Mouse (Mus musculus): Measurements from ENCODE around the gene Ifnlr1. TPM values are rescaled to one million over a fixed set of nuclear protein-coding genes. Genes with fewer than 3 reads are reported as not detected.
A peak's percentile ranks its signal among the peaks of the same experiment; 100 is the strongest.
"Not testable (repeated sequence)": the region's sequence is repeated elsewhere in the genome, so short reads cannot be mapped to it uniquely, and the experiment has no call there.

The Ifnlr1 gene
- 0.32 and 0.46 TPM in 2 replicates for polyA plus RNA-seq (2014; fragmentation: Nextera tagmentation; extraction: Ambion mirVana)

DNA sequence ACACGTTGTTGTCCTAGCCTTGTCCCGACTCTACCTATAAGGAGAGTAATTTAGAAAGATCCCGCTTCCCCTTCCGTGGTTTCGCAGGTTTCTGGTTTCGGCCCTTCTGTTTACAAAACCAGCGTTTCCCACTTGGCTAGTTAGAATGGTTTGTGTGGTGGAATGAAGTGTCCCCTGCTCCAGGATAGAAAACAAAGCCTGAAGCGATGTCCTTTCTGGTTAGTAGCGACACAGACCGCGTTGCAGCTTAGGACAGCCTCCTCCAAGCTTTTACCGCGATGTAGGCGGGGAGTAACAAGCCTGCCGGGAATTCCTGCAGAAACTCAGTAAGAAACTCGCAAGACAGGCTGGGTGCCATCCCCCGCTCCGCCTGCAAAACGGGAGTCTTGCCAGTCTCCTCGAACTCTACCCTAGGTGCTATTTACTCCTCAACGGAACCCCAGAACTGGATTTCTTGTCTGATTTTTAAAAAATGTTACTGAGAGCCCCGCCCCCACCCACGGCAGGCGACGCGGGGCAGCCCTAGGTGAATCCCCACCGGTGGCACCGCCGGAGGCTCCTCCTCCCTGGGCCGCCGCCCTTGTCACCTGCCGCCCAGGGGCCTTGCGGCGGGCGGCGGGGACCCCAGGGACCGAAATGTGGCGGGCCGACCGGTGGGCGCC is at the start of gene Ifnlr1:
Gene Ifnlr1 (plus strand): TSS at position 382 of the 662 bp plus-strand sequence.
- Histone ChIP-seq H3K27ac (ENCODE audit: low read depth, low read length) (no peak within 1 kb of the TSS), H3K36me3 (ENCODE audit: control insufficient read depth, insufficient read depth, low read length) (no peaks in the 10 kb centered on the region), H3K9me3 (ENCODE audit: control insufficient read depth, low read length) (no peaks in the 10 kb centered on the region), H3K4me3 (ENCODE audit: low read depth, low read length) (peak within 1 kb of the TSS; percentile 38), H3K27me3 (ENCODE audit: control insufficient read depth, insufficient read depth, low read length) (peaks cover 25% of the 10 kb centered on the region), H3K9ac (replicated peaks; ENCODE audit: low read depth, low read length) (peak within 1 kb of the TSS; percentile 50), H3K4me1 (ENCODE audit: control insufficient read depth, insufficient read depth, low read length) (peaks cover 7% of the 10 kb centered on the region; the same call in 1 of the 2 replicates), H3K4me2 (ENCODE audit: low read depth, low read length) (peak within 1 kb of the TSS; percentile 91)
- no peak for ATAC-seq (ENCODE audit: low read depth)
- 1% methylated on average over 41 of the region's 41 CpGs for WGBS

DNA sequence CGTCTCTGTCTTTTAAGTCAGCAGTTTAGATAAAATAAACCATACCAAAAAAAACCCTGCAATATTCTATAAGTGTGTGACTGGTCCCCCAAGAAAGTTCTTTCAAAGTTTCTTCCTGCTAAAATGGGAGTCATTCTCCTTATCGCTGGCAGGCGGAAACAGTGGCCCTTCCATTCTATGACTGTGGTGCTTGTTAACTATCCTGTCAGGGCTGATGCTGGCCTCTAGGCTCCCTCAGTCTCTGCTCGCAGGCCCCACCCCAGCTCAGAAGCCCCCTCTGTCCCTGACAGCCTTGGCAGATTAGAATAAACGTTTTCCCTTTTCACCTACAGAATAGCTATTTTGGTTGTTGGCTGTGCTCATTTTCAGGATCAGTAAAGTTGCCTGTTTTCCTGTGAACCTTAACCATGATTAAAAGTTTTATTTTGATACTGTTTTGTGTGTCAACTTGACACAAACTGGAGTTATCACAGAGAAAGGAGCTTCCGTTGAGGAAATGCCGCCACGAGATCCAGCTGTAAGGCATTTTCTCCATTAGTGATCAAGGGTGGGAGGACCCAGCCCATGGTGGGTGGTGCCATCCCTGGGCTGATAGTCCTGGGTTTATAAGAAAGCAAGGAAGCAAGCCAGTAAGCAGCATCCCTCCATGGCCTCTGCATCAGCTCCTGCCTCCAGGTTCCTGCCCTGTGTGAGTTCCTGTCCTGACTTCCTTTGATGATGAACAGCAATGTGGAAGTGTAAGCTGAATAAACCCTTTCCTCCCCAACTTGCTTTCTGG is 44.6 kb upstream of the Ifnlr1 start:
- H3K4me1 ChIP-seq (ENCODE audit: control insufficient read depth, insufficient read depth, low read length); H3K4me2 ChIP-seq (ENCODE audit: low read depth, low read length); H3K27ac ChIP-seq (ENCODE audit: low read depth, low read length); H3K27me3 ChIP-seq (ENCODE audit: control insufficient read depth, insufficient read depth, low read length); H3K36me3 ChIP-seq (ENCODE audit: control insufficient read depth, insufficient read depth, low read length); H3K9me3 ChIP-seq (ENCODE audit: control insufficient read depth, low read length); H3K9ac ChIP-seq (replicated peaks; ENCODE audit: low read depth, low read length); ATAC-seq (ENCODE audit: low read depth); H3K4me3 ChIP-seq (ENCODE audit: low read depth, low read length): not testable (repeated sequence)
- WGBS: 81% methylated on average over 8 of the region's 8 CpGs

DNA sequence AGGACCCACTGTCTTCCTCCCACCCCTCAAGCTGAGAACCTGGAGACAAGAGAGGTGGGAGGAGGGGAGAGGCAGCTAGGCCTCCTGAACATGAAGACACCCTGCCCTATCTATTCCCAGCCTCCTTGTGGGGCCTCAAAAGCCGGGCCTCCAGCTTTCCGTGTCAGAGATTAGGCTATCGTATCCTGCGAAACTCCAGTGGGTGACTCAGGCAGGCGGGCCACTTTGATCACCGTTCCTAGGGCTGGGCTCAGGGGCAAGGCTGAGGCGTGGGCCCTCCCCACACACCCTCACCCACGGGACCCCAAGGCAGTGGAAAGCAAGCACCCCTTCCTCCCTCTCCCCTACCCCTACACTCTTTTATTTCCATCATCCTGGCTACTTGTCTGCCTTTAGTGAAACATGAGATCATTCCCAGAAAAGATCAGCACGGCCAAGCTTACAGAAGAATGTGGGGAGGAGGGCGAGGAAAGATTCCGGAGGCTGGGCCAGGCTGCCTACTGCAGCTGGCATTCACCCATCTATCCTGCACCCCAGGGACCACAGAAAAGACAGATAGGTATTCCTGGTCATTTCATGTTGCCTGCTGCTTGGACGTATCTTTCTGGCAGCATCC is 41.0 kb upstream of the Ifnlr1 start:
- ATAC-seq (ENCODE audit: low read depth): no peak
- WGBS: 79% methylated on average over 12 of the region's 12 CpGs

DNA sequence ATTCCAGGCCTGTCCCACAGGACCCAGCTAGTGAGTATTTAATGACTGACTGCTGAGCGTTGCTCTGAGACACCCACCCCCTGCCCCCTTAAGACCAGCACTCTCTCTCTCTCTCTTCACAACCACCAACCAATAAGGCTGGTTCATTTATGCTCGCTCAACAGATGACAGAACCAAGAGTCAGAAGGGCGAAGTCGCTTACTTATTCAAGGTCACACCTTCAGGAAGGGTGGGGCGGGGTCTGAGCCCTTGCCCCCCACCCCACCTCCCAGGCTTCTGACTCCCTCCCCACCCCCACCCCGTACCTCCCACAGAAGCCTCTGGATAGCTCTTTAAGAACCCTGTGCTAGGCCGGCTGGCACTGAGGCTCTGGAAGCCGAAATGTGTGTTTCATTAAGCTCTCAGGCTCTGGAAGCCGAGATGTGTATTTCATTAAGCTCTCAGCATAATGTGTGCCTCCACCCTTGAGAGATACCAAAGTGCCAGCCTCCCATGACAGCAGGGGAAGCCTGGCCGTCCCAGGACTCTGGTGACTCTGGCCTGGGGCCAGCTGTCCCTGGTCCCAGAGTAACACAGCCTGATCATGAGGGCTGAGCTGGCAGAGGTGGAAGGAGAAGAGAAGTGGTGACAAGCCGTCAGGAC is 33.0 kb upstream of the Ifnlr1 start:
- H3K4me2 ChIP-seq (ENCODE audit: low read depth, low read length): no peak overlapping the region
- no peaks in the 10 kb centered on the region for H3K36me3 ChIP-seq (ENCODE audit: control insufficient read depth, insufficient read depth, low read length)
- no peak overlapping the region for H3K9ac ChIP-seq (replicated peaks; ENCODE audit: low read depth, low read length)
- ATAC-seq (ENCODE audit: low read depth): no peak
- H3K4me1 ChIP-seq (ENCODE audit: control insufficient read depth, insufficient read depth, low read length): 0 out of 2 replicates have a peak, but pooled peaks cover 5% of the 10 kb centered on the region
- H3K27me3 ChIP-seq (ENCODE audit: control insufficient read depth, insufficient read depth, low read length): no peaks in the 10 kb centered on the region
- no peak overlapping the region for H3K4me3 ChIP-seq (ENCODE audit: low read depth, low read length)
- WGBS: 56% methylated on average over 11 of the region's 11 CpGs
- no peaks in the 10 kb centered on the region for H3K9me3 ChIP-seq (ENCODE audit: control insufficient read depth, low read length)
- H3K27ac ChIP-seq (ENCODE audit: low read depth, low read length): no peak overlapping the region

More for the DNA sequence above, 41.0 kb upstream of the Ifnlr1 start:
- Histone ChIP-seq H3K4me1 (ENCODE audit: control insufficient read depth, insufficient read depth, low read length) (no peaks in the 10 kb centered on the region), H3K9me3 (ENCODE audit: control insufficient read depth, low read length) (no peaks in the 10 kb centered on the region), H3K9ac (replicated peaks; ENCODE audit: low read depth, low read length) (no peak overlapping the region), H3K4me3 (ENCODE audit: low read depth, low read length) (no peak overlapping the region), H3K4me2 (ENCODE audit: low read depth, low read length) (no peak overlapping the region), H3K27me3 (ENCODE audit: control insufficient read depth, insufficient read depth, low read length) (no peaks in the 10 kb centered on the region), H3K27ac (ENCODE audit: low read depth, low read length) (no peak overlapping the region), H3K36me3 (ENCODE audit: control insufficient read depth, insufficient read depth, low read length) (no peaks in the 10 kb centered on the region)

DNA sequence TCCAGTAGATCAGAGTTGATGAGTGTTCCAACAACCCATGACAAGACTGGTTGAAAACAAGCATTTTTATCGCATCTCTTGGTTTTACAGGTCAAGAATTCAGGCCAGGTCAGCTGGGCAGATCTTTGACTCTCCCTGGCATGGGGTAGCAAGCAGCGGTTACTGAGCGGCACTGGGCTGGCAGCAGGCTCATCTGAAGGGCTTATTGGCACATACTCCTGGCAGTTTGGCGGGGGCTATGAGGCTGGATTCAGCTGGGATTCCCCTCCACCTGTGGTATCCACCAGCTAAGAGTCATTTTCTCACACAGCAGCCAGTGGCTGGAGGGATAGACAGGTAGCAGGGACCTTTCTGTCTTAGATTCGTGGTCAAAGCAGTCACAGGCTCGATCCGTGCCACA is 32.1 kb upstream of the Ifnlr1 start:
- H3K4me2 ChIP-seq (ENCODE audit: low read depth, low read length): no peak overlapping the region
- H3K27ac ChIP-seq (ENCODE audit: low read depth, low read length): no peak overlapping the region
- no peak for ATAC-seq (ENCODE audit: low read depth)
- no peak overlapping the region for H3K9ac ChIP-seq (replicated peaks; ENCODE audit: low read depth, low read length)
- no peaks in the 10 kb centered on the region for H3K27me3 ChIP-seq (ENCODE audit: control insufficient read depth, insufficient read depth, low read length)
- H3K36me3 ChIP-seq (ENCODE audit: control insufficient read depth, insufficient read depth, low read length): no peaks in the 10 kb centered on the region
- H3K4me3 ChIP-seq (ENCODE audit: low read depth, low read length): no peak overlapping the region
- H3K9me3 ChIP-seq (ENCODE audit: control insufficient read depth, low read length): no peaks in the 10 kb centered on the region
- H3K4me1 ChIP-seq (ENCODE audit: control insufficient read depth, insufficient read depth, low read length): 0 out of 2 replicates have a peak, but pooled peaks cover 5% of the 10 kb centered on the region
- 93% methylated on average over 7 of the region's 7 CpGs for WGBS

DNA sequence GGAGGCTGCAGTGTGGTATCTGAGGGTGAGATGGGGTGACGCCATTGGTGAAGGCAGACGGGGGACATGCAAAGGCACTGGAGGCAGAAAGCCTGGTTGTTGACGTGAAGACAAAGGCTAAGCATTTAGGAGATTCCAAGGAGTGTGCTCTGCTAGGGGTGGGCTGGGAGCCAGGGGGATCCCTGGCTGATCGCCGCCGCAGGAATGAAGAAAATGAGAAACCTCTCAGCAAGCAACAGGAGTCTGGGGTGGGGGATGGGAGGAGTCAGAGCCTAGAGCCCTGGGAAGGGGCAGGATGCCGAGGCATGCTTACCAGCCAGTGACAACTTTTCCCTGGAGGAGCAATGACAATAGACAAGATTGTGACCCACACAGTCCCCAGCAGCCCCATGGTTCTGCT is 30.6 kb upstream of the Ifnlr1 start:
- Histone ChIP-seq H3K9me3 (ENCODE audit: control insufficient read depth, low read length) (no peaks in the 10 kb centered on the region), H3K4me3 (ENCODE audit: low read depth, low read length) (no peak overlapping the region), H3K36me3 (ENCODE audit: control insufficient read depth, insufficient read depth, low read length) (no peaks in the 10 kb centered on the region), H3K4me2 (ENCODE audit: low read depth, low read length) (no peak overlapping the region), H3K27me3 (ENCODE audit: control insufficient read depth, insufficient read depth, low read length) (no peaks in the 10 kb centered on the region), H3K27ac (ENCODE audit: low read depth, low read length) (no peak overlapping the region), H3K4me1 (ENCODE audit: control insufficient read depth, insufficient read depth, low read length) (0 out of 2 replicates have a peak, but pooled peaks cover 5% of the 10 kb centered on the region), H3K9ac (replicated peaks; ENCODE audit: low read depth, low read length) (no peak overlapping the region)
- no peak for ATAC-seq (ENCODE audit: low read depth)
- 36% methylated on average over 7 of the region's 7 CpGs for WGBS

DNA sequence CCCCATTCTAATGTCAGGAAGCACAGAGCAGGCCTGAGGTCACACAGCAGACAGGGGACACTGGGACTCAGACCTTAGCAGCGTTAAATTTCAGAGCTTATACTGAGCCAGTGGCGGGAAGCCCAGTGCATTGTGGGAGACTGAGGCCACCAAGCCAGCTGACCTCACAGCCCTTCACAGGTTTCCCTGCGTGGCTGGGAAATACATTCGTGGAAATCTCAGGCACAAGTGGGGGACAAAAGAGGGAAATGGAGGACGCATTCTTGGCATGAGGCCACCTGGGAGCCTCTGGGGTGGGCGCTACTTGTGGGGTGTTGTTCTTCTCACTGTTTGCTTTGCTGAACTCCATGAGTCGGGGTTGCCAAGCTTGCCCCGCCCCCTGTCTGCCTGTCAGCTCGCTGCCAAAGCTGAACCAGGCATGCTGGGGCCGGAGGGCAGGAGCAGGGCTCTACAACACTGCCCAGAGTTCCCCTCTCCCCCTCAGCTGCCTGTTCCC is 29.9 kb upstream of the Ifnlr1 start:
- no peak overlapping the region for H3K4me2 ChIP-seq (ENCODE audit: low read depth, low read length)
- 36% methylated on average over 10 of the region's 10 CpGs for WGBS
- no peaks in the 10 kb centered on the region for H3K9me3 ChIP-seq (ENCODE audit: control insufficient read depth, low read length)
- no peak for ATAC-seq (ENCODE audit: low read depth)
- H3K4me1 ChIP-seq (ENCODE audit: control insufficient read depth, insufficient read depth, low read length): 0 out of 2 replicates have a peak, but pooled peaks cover 5% of the 10 kb centered on the region
- no peak overlapping the region for H3K4me3 ChIP-seq (ENCODE audit: low read depth, low read length)
- no peaks in the 10 kb centered on the region for H3K36me3 ChIP-seq (ENCODE audit: control insufficient read depth, insufficient read depth, low read length)
- H3K27me3 ChIP-seq (ENCODE audit: control insufficient read depth, insufficient read depth, low read length): no peaks in the 10 kb centered on the region
- H3K9ac ChIP-seq (replicated peaks; ENCODE audit: low read depth, low read length): no peak overlapping the region
- H3K27ac ChIP-seq (ENCODE audit: low read depth, low read length): no peak overlapping the region

DNA sequence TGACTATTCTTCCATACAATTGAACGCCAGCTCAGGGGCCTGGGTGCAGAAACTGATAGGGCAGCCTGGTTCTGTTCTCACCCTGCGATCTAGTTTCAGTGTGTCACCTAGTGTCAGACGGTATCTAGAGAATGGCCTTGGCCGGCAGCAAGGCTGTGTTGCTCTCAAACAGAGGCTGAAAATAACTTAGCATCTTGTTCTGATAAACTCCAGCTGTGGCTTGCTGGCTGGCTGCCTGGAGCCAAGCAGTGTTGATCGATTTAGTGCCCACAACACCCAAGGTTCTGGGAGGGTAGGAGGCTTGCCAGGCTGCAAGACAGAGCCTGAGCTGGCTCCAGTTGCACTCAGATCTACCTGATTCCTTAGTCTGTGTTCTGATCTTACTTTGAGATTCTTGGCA is 27.6 kb upstream of the Ifnlr1 start:
- Histone ChIP-seq H3K4me3 (ENCODE audit: low read depth, low read length) (no peak overlapping the region), H3K4me1 (ENCODE audit: control insufficient read depth, insufficient read depth, low read length) (0 out of 2 replicates have a peak, but pooled peaks cover 5% of the 10 kb centered on the region), H3K27me3 (ENCODE audit: control insufficient read depth, insufficient read depth, low read length) (no peaks in the 10 kb centered on the region), H3K27ac (ENCODE audit: low read depth, low read length) (no peak overlapping the region), H3K36me3 (ENCODE audit: control insufficient read depth, insufficient read depth, low read length) (no peaks in the 10 kb centered on the region), H3K9ac (replicated peaks; ENCODE audit: low read depth, low read length) (no peak overlapping the region), H3K9me3 (ENCODE audit: control insufficient read depth, low read length) (no peaks in the 10 kb centered on the region), H3K4me2 (ENCODE audit: low read depth, low read length) (no peak overlapping the region)
- ATAC-seq (ENCODE audit: low read depth): no peak
- WGBS: 82% methylated on average over 5 of the region's 5 CpGs

All from neural tube, embryonic 14.5 days (tissue).